11 mouse cellular contexts compared by ENCODE assay signal in the genomic region with DNA sequence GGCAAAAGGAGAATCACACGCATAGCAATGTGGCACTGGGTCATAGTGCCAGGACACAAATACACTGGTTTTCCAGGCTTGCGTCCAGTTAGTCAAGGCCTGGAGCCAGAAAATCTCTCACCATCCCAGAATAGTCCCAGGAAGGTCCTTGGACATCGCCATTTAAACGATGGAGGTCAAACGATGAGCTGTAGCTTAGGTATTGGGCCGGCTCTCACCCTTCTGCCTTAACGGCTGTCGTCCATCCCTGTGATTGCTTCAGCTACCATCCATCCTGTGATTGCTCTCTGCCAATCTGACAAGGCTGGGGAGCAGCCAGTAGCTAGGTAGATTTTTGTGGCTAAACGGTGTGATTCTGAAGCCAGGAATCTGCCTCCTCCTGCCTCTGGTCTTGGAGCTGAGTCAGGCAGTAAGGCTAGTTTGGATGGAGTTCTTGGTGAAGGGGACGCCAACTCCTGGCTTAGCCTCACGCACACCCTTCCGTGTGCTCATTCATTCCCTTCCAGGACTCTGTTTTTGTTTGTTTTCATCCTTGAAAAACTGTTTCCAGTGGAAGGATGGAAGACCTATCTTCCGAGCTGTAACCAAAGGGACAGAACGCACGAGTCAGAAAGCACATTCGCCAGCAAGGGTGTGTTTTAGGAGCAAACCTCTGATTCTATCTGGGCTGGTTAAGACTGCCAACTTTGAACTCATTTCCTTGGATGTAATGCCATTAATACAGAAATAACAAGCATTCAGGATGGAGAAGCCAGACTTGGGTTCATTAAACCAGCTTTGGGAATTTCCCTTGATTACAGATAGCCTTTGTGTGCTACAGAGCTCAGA.
A peak's percentile ranks its signal among the peaks of the same experiment; 100 is the strongest.
DNase-seq lines count a peak whose midpoint lies in the region; ATAC-seq and TF ChIP-seq lines count a peak whose summit lies in the region.
"Had no signal": no experiment of that assay in that cellular context is flagged by ENCODE, and none has a peak within 500 bp of the region (broad histone marks: within the 10 kb centered on the region; RNA-seq: fewer than 3 reads in every experiment).

No protein-coding gene starts in this region.

- H3K27me3 ChIP-seq in hindbrain, postnatal 0 days (ENCODE audit: insufficient read depth, low read length), result no peaks in the 10 kb centered on the region
- no peaks in the 10 kb centered on the region for H3K27me3 ChIP-seq in hindbrain, embryonic 13.5 days
- no peaks in the 10 kb centered on the region for H3K27me3 ChIP-seq in liver, postnatal 0 days (ENCODE audit: insufficient read depth, low read length)
- H3K27me3 ChIP-seq: midbrain, embryonic 15.5 days had no signal

- TF ChIP-seq EP300 in liver, postnatal 0 days (IDR thresholded peaks at IDR 0.05; ENCODE audit: low read depth), result no peak

- no peaks in the 10 kb centered on the region; the same call in 1 of the 2 replicates for H3K36me3 ChIP-seq in hindbrain, postnatal 0 days (ENCODE audit: insufficient read depth, low read length)
- H3K36me3 ChIP-seq in hindbrain, embryonic 13.5 days, result peaks cover 21% of the 10 kb centered on the region
- H3K36me3 ChIP-seq in liver, postnatal 0 days (replicated peaks; ENCODE audit: insufficient read depth, low read length), result no peaks in the 10 kb centered on the region

- intact Hi-C loops in heart, postnatal 10 days (cut with DNase I), result loop anchor here (10.0 kb wide), 1 partner anchor 626 kb away; no protein-coding TSS in a partner anchor

- ATAC-seq in hindbrain, postnatal 0 days, result peak; percentile 76; the same call in 1 of the 2 replicates
- no peak for ATAC-seq in hindbrain, embryonic 13.5 days (ENCODE audit: low FRiP score)
- no peak for ATAC-seq in liver, postnatal 0 days
- ATAC-seq in megakaryocyte, adult 5-6 weeks (ENCODE audit: poor library complexity, severe bottlenecking), result no peak
- ATAC-seq: midbrain, embryonic 15.5 days had no signal

- peak overlapping the region; percentile 52; the same call in 1 of the 2 replicates for H3K27ac ChIP-seq in hindbrain, postnatal 0 days
- H3K27ac ChIP-seq in hindbrain, embryonic 13.5 days, result no peak overlapping the region
- no peak overlapping the region for H3K27ac ChIP-seq in liver, postnatal 0 days (ENCODE audit: low read depth)
- H3K27ac ChIP-seq: midbrain, embryonic 15.5 days had no signal

- no peak for TF ChIP-seq CTCF in hindbrain, postnatal 0 days (IDR thresholded peaks at IDR 0.05; ENCODE audit: low read depth)
- TF ChIP-seq CTCF in liver, postnatal 0 days (IDR thresholded peaks at IDR 0.05; ENCODE audit: low read depth), result no peak

- WGBS in hindbrain, postnatal 0 days, result 63% methylated on average over 16 of the region's 16 CpGs
- 92% methylated on average over 16 of the region's 16 CpGs for WGBS in hindbrain, embryonic 13.5 days
- WGBS in liver, postnatal 0 days (ENCODE audit: insufficient replicate concordance), result 81% methylated on average over 16 of the region's 16 CpGs

- H3K4me1 ChIP-seq in hindbrain, postnatal 0 days (ENCODE audit: insufficient read depth, low read length), result no peaks in the 10 kb centered on the region
- 0 out of 2 replicates have a peak, but pooled peaks cover 3% of the 10 kb centered on the region for H3K4me1 ChIP-seq in hindbrain, embryonic 13.5 days (replicated peaks)
- H3K4me1 ChIP-seq in liver, postnatal 0 days (ENCODE audit: insufficient read depth), result no peaks in the 10 kb centered on the region
- H3K4me1 ChIP-seq: midbrain, embryonic 15.5 days had no signal

- H3K4me3 ChIP-seq in hindbrain, postnatal 0 days (ENCODE audit: low read length), result no peak overlapping the region
- H3K4me3 ChIP-seq in hindbrain, embryonic 13.5 days, result no peak overlapping the region
- no peak overlapping the region for H3K4me3 ChIP-seq in liver, postnatal 0 days (ENCODE audit: low read depth, low read length)
- H3K4me3 ChIP-seq: midbrain, embryonic 15.5 days had no signal

- no peaks in the 10 kb centered on the region for H3K9me3 ChIP-seq in hindbrain, postnatal 0 days (ENCODE audit: low read length)
- H3K9me3 ChIP-seq in hindbrain, embryonic 13.5 days, result no peaks in the 10 kb centered on the region
- H3K9me3 ChIP-seq in liver, postnatal 0 days (ENCODE audit: low read length), result no peaks in the 10 kb centered on the region
- H3K9me3 ChIP-seq: midbrain, embryonic 15.5 days had no signal

- no peak overlapping the region for H3K4me2 ChIP-seq in hindbrain, postnatal 0 days (ENCODE audit: low read depth, low read length)
- H3K4me2 ChIP-seq in hindbrain, embryonic 13.5 days, result no peak overlapping the region
- H3K4me2 ChIP-seq in liver, postnatal 0 days (ENCODE audit: low read depth, low read length), result no peak overlapping the region
- H3K4me2 ChIP-seq: midbrain, embryonic 15.5 days had no signal

- H3K9ac ChIP-seq in hindbrain, postnatal 0 days (replicated peaks; ENCODE audit: low read length), result no peak overlapping the region
- H3K9ac ChIP-seq in hindbrain, embryonic 13.5 days, result no peak overlapping the region
- H3K9ac ChIP-seq in liver, postnatal 0 days (replicated peaks), result no peak overlapping the region
- H3K9ac ChIP-seq: midbrain, embryonic 15.5 days had no signal

- DNase-seq in hindbrain, postnatal 0 days (ENCODE audit: low spot score), result peak; percentile 71
- DNase-seq in adrenal gland, postnatal 10 days, result peak; percentile 77
- peak; percentile 89 for DNase-seq in cerebellum, adult 9-10 months
- DNase-seq in heart, postnatal 10 days, result peak; percentile 88 to 91
- DNase-seq in liver, postnatal 0 days, result no peak
- no peak for DNase-seq in kidney, adult 9 months
- DNase-seq: kidney, adult 18-20 months; thymus, postnatal 14 days had no signal

Comparison
In these comparisons a context has a peak if more than half of its experiments do, and no peak if none do; other contexts are left out.
1. DNase-seq: peak in hindbrain, postnatal 0 days (single experiment), adrenal gland, postnatal 10 days (single experiment), cerebellum, adult 9-10 months (single experiment) and heart, postnatal 10 days (2 of 2); none in liver, postnatal 0 days (single experiment) and kidney, adult 9 months (single experiment).